In the genomic region with DNA sequence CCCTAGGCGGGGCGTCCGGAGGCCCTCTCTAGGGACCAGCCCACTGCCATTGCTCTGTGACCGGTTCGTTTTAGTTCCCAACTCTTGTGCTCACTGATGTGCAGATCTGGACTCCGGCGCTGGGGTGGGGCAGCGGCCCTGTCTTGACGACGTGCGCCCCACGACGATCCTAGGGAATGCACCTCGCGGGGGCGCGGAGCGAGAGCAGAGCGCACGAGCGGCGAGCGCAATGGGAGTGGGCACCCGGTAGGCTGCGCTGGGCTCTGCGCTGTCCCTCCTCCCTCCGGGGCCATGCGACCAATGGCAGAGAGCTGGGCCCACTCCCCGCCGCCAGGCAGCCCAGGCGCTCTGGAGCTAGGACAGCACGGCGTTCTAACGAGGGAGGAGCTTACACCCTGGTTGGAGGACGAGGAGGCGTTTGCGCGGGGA, we compare ENCODE assay signal across 7 mouse cellular contexts. TPM values are rescaled to one million over a fixed set of nuclear protein-coding genes. Genes with fewer than 3 reads are reported as not detected.
DNase-seq lines count a peak whose midpoint lies in the region; ATAC-seq and TF ChIP-seq lines count a peak whose summit lies in the region.

Sertm1 (minus strand) TSS at position 245 of the 429 bp plus-strand sequence.

- TF ChIP-seq POLR2A in lung, adult 2 months (IDR thresholded peaks at IDR 0.05; ENCODE audit: borderline replicate concordance, extremely low read depth, low read depth, low read length): no peak

- WGBS in lung, postnatal 0 days: 3% methylated on average over 37 of the region's 38 CpGs
- WGBS in lung, adult 2 months: 1% methylated on average over 38 of the region's 38 CpGs
- under 1% methylated on average over 38 of the region's 38 CpGs for WGBS in embryonic facial prominence, embryonic 15.5 days
- under 1% methylated on average over 37 of the region's 38 CpGs for WGBS in hindbrain, embryonic 11.5 days
- under 1% methylated on average over 38 of the region's 38 CpGs for WGBS in limb, embryonic 10.5 days

- H3K4me1 ChIP-seq in lung, postnatal 0 days (ENCODE audit: insufficient read depth, low read depth, low read length): 0 out of 2 replicates have a peak, but pooled peaks cover 7% of the 10 kb centered on the region
- peaks cover 3% of the 10 kb centered on the region; the same call in 1 of the 2 replicates for H3K4me1 ChIP-seq in lung, adult 2 months (ENCODE audit: control insufficient read depth, insufficient read depth, low read length)
- H3K4me1 ChIP-seq in embryonic facial prominence, embryonic 15.5 days: peaks cover 16% of the 10 kb centered on the region
- H3K4me1 ChIP-seq in hindbrain, embryonic 11.5 days (replicated peaks; ENCODE audit: control insufficient read depth, insufficient read depth, low read length): no peaks in the 10 kb centered on the region
- H3K4me1 ChIP-seq in limb, embryonic 10.5 days: peaks cover 17% of the 10 kb centered on the region

- no peaks in the 10 kb centered on the region for H3K36me3 ChIP-seq in lung, postnatal 0 days (ENCODE audit: insufficient read depth, low read length)
- H3K36me3 ChIP-seq in embryonic facial prominence, embryonic 15.5 days: no peaks in the 10 kb centered on the region
- H3K36me3 ChIP-seq in hindbrain, embryonic 11.5 days (ENCODE audit: control insufficient read depth, insufficient read depth, low read length): no peaks in the 10 kb centered on the region
- no peaks in the 10 kb centered on the region for H3K36me3 ChIP-seq in limb, embryonic 10.5 days

- TF ChIP-seq CTCF in lung, postnatal 0 days (IDR thresholded peaks at IDR 0.05): no peak
- no peak for TF ChIP-seq CTCF in lung, adult 2 months (IDR thresholded peaks at IDR 0.05; ENCODE audit: insufficient read depth, low read length)

- peak within 1 kb of the TSS; percentile 33 for H3K4me3 ChIP-seq in lung, postnatal 0 days (ENCODE audit: low read depth, low read length)
- H3K4me3 ChIP-seq in lung, adult 2 months (replicated peaks; ENCODE audit: extremely low read depth, low read depth, low read length): no peak within 1 kb of the TSS
- peak within 1 kb of the TSS; percentile 48 for H3K4me3 ChIP-seq in embryonic facial prominence, embryonic 15.5 days (replicated peaks)
- H3K4me3 ChIP-seq in hindbrain, embryonic 11.5 days (ENCODE audit: low read depth, low read length): peak within 1 kb of the TSS; percentile 54
- H3K4me3 ChIP-seq in limb, embryonic 10.5 days: peak within 1 kb of the TSS; percentile 54

- peak within 1 kb of the TSS; percentile 67 for H3K4me2 ChIP-seq in lung, postnatal 0 days (replicated peaks; ENCODE audit: low read depth, low read length)
- peak within 1 kb of the TSS; percentile 94 for H3K4me2 ChIP-seq in embryonic facial prominence, embryonic 15.5 days (replicated peaks)
- H3K4me2 ChIP-seq in hindbrain, embryonic 11.5 days (replicated peaks; ENCODE audit: low read depth, low read length): peak within 1 kb of the TSS; percentile 88

- no peak for TF ChIP-seq EP300 in lung, postnatal 0 days (IDR thresholded peaks at IDR 0.05)

- no peak within 1 kb of the TSS for H3K9ac ChIP-seq in lung, postnatal 0 days (replicated peaks; ENCODE audit: low read depth)
- no peak within 1 kb of the TSS for H3K9ac ChIP-seq in embryonic facial prominence, embryonic 15.5 days
- peak within 1 kb of the TSS; percentile 56 for H3K9ac ChIP-seq in hindbrain, embryonic 11.5 days (ENCODE audit: low read depth, low read length)

- peak; percentile 81 for ATAC-seq in lung, postnatal 0 days
- ATAC-seq in embryonic facial prominence, embryonic 15.5 days (ENCODE audit: insufficient number of reproducible peaks, low FRiP score, low TSS enrichment, low read depth): peak; percentile 87
- ATAC-seq in hindbrain, embryonic 11.5 days (ENCODE audit: low FRiP score): peak; percentile 99

- peaks cover 16% of the 10 kb centered on the region for H3K27me3 ChIP-seq in lung, postnatal 0 days (replicated peaks; ENCODE audit: insufficient read depth, low read length)
- H3K27me3 ChIP-seq in embryonic facial prominence, embryonic 15.5 days: peaks cover 37% of the 10 kb centered on the region
- peaks cover 9% of the 10 kb centered on the region for H3K27me3 ChIP-seq in hindbrain, embryonic 11.5 days (ENCODE audit: control insufficient read depth, insufficient read depth, low read length)
- H3K27me3 ChIP-seq in limb, embryonic 10.5 days (ENCODE audit: low read depth, poor library complexity, severe bottlenecking): peaks cover 56% of the 10 kb centered on the region

- DNase-seq in lung, postnatal 0 days (ENCODE audit: low spot score): peak; percentile 7
- DNase-seq in lung, adult 2 months: no peak
- peak; percentile 79 for DNase-seq in hindbrain, embryonic 11.5 days (ENCODE audit: low spot score)
- DNase-seq in limb, embryonic 10.5 days (ENCODE audit: low spot score): peak; percentile 80
- peak; percentile 80 for DNase-seq in retina, embryonic 14.5 days (ENCODE audit: low spot score)
- DNase-seq in adipocyte (ENCODE audit: low spot score): no peak

- no peaks in the 10 kb centered on the region for H3K9me3 ChIP-seq in lung, postnatal 0 days (ENCODE audit: low read length)
- no peaks in the 10 kb centered on the region for H3K9me3 ChIP-seq in embryonic facial prominence, embryonic 15.5 days (replicated peaks)
- H3K9me3 ChIP-seq in hindbrain, embryonic 11.5 days (ENCODE audit: control insufficient read depth, low read length): no peaks in the 10 kb centered on the region
- no peaks in the 10 kb centered on the region for H3K9me3 ChIP-seq in limb, embryonic 10.5 days (replicated peaks)

- no peak within 1 kb of the TSS for H3K27ac ChIP-seq in lung, postnatal 0 days (ENCODE audit: low read length)
- H3K27ac ChIP-seq in embryonic facial prominence, embryonic 15.5 days (replicated peaks): no peak within 1 kb of the TSS
- H3K27ac ChIP-seq in hindbrain, embryonic 11.5 days (ENCODE audit: low read depth, low read length): no peak within 1 kb of the TSS
- no peak within 1 kb of the TSS for H3K27ac ChIP-seq in limb, embryonic 10.5 days

RNA-seq across cellular contexts. Expression of gene Sertm1, which starts in this region (rescaled TPM):
- polyA plus RNA-seq in lung, postnatal 0 days (2015; fragmentation: Nextera tagmentation; extraction: Ambion mirVana): not detected in 2 replicates
- not detected in 2 replicates for polyA plus RNA-seq in lung, adult 2 months (2012; rRNA removed)
- polyA plus RNA-seq in embryonic facial prominence, embryonic 15.5 days (2015; fragmentation: Nextera tagmentation; extraction: Ambion mirVana): 0.16 TPM in 1 of 2 replicates, not detected in the other
- 0.33 and 0.91 TPM in 2 replicates for polyA plus RNA-seq in hindbrain, embryonic 11.5 days (2014; fragmentation: Nextera tagmentation; extraction: Ambion mirVana)
- not detected in 2 replicates for polyA plus RNA-seq in limb, embryonic 10.5 days (2016; fragmentation: Nextera tagmentation; extraction: Ambion mirVana)

Comparison
In these comparisons a context has a peak if more than half of its experiments do, and no peak if none do; other contexts are left out.
1. Peak in DNase-seq, ATAC-seq, H3K4me3 ChIP-seq and H3K4me2 ChIP-seq in lung, postnatal 0 days; RNA of the gene not detected or under 1 TPM.
2. Peak in ATAC-seq, H3K4me3 ChIP-seq and H3K4me2 ChIP-seq in embryonic facial prominence, embryonic 15.5 days; RNA of the gene not detected or under 1 TPM.
3. Peak in DNase-seq, ATAC-seq, H3K4me3 ChIP-seq, H3K9ac ChIP-seq and H3K4me2 ChIP-seq in hindbrain, embryonic 11.5 days; RNA of the gene not detected or under 1 TPM.
4. Peak in DNase-seq and H3K4me3 ChIP-seq in limb, embryonic 10.5 days; RNA of the gene not detected or under 1 TPM.